Mouse (Mus musculus): ENCODE results near the gene Ebi3. TPM values are rescaled to one million over a fixed set of nuclear protein-coding genes. Genes with fewer than 3 reads are reported as not detected.

Ebi3 gene
- polyA plus RNA-seq, 1 experiment from 2014 or later, result 3.8 TPM

Other genes starting within 250 kb of the Ebi3 start
- 7.6 and 7.7 TPM in 2 replicates for gene Pot1b, start 240.0 kb upstream of the Ebi3 start, polyA plus RNA-seq (2015; fragmentation: Nextera tagmentation; extraction: Ambion mirVana)
- gene Adgre4, start 202.7 kb upstream of the Ebi3 start, polyA plus RNA-seq (2015; fragmentation: Nextera tagmentation; extraction: Ambion mirVana), result 0.33 and 0.53 TPM in 2 replicates
- gene Zfp119a, start 73.7 kb upstream of the Ebi3 start, polyA plus RNA-seq (2015; fragmentation: Nextera tagmentation; extraction: Ambion mirVana), result 10.0 TPM in 2 replicates
- 13.5 and 14.4 TPM in 2 replicates for gene Zfp959, start 60.5 kb upstream of the Ebi3 start, polyA plus RNA-seq (2015; fragmentation: Nextera tagmentation; extraction: Ambion mirVana)
- gene Zfp119b, start 3.1 kb upstream of the Ebi3 start, polyA plus RNA-seq (2015; fragmentation: Nextera tagmentation; extraction: Ambion mirVana), result 6.9 and 9.1 TPM in 2 replicates
- 21.7 and 22.1 TPM in 2 replicates for gene Yju2, start 6.5 kb downstream of the Ebi3 start, polyA plus RNA-seq (2015; fragmentation: Nextera tagmentation; extraction: Ambion mirVana)
- 19.9 and 21.4 TPM in 2 replicates for gene Shd, start 17.8 kb downstream of the Ebi3 start, polyA plus RNA-seq (2015; fragmentation: Nextera tagmentation; extraction: Ambion mirVana)
- gene Fsd1, start 33.9 kb downstream of the Ebi3 start, polyA plus RNA-seq (2015; fragmentation: Nextera tagmentation; extraction: Ambion mirVana), result 12.6 and 18.3 TPM in 2 replicates
- gene Stap2, start 52.9 kb downstream of the Ebi3 start, polyA plus RNA-seq (2015; fragmentation: Nextera tagmentation; extraction: Ambion mirVana), result 26.0 and 28.2 TPM in 2 replicates
- gene Mpnd, start 53.1 kb downstream of the Ebi3 start, polyA plus RNA-seq (2015; fragmentation: Nextera tagmentation; extraction: Ambion mirVana), result 71.2 and 82.9 TPM in 2 replicates
- gene Sh3gl1, start 84.0 kb downstream of the Ebi3 start, polyA plus RNA-seq (2015; fragmentation: Nextera tagmentation; extraction: Ambion mirVana), result 210 and 217 TPM in 2 replicates
- gene Chaf1a, start 87.8 kb downstream of the Ebi3 start, polyA plus RNA-seq (2015; fragmentation: Nextera tagmentation; extraction: Ambion mirVana), result 19.1 and 21.4 TPM in 2 replicates
- gene Ubxn6, start 122.4 kb downstream of the Ebi3 start, polyA plus RNA-seq (2015; fragmentation: Nextera tagmentation; extraction: Ambion mirVana), result 42.1 and 45.6 TPM in 2 replicates
- 103 and 106 TPM in 2 replicates for gene Hdgfl2, start 127.0 kb downstream of the Ebi3 start, polyA plus RNA-seq (2015; fragmentation: Nextera tagmentation; extraction: Ambion mirVana)
- 0.03 and 0.11 TPM in 2 replicates for gene Plin4, start 157.2 kb downstream of the Ebi3 start, polyA plus RNA-seq (2015; fragmentation: Nextera tagmentation; extraction: Ambion mirVana)
- 0.12 and 0.60 TPM in 2 replicates for gene Plin5, start 165.0 kb downstream of the Ebi3 start, polyA plus RNA-seq (2015; fragmentation: Nextera tagmentation; extraction: Ambion mirVana)
- 0.55 and 1.7 TPM in 2 replicates for gene Lrg1, start 169.4 kb downstream of the Ebi3 start, polyA plus RNA-seq (2015; fragmentation: Nextera tagmentation; extraction: Ambion mirVana)
- gene Sema6b, start 187.7 kb downstream of the Ebi3 start, polyA plus RNA-seq (2015; fragmentation: Nextera tagmentation; extraction: Ambion mirVana), result 2.3 and 3.3 TPM in 2 replicates
- gene Tnfaip8l1, start 209.8 kb downstream of the Ebi3 start, polyA plus RNA-seq (2015; fragmentation: Nextera tagmentation; extraction: Ambion mirVana), result 11.3 and 13.1 TPM in 2 replicates
- gene Mydgf, start 231.3 kb downstream of the Ebi3 start, polyA plus RNA-seq (2015; fragmentation: Nextera tagmentation; extraction: Ambion mirVana), result 108 and 119 TPM in 2 replicates

All from limb, embryonic 15.5 days (tissue).